Mouse (Mus musculus): ENCODE data around the gene Gm10142. TPM values are rescaled to one million over a fixed set of nuclear protein-coding genes. Genes with fewer than 3 reads are reported as not detected.

The Gm10142 gene
- not detected for polyA plus RNA-seq (2017; shearing (Covaris generic))

DNA sequence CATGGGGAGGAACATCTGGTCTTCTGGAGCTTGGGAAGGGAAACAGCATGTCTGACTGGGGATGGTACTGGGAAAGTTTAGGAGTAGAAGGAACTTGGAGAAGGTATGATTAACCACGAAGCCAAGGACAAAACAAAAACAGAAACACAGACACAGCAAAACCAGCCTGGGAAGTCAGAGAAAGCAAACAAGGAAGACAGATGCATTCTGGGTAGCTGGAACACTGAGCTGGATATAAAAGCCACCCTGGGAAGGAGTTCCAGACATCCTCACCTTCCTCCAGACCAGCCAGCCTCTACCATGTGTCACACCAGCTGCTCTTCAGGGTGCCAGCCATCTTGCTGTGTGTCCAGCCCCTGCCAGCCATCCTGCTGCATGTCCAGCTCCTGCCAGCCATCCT is at the start of gene Gm10142:
Gene Gm10142, plus strand, starts transcription at position 301 of the 400 bp plus-strand sequence.

DNA sequence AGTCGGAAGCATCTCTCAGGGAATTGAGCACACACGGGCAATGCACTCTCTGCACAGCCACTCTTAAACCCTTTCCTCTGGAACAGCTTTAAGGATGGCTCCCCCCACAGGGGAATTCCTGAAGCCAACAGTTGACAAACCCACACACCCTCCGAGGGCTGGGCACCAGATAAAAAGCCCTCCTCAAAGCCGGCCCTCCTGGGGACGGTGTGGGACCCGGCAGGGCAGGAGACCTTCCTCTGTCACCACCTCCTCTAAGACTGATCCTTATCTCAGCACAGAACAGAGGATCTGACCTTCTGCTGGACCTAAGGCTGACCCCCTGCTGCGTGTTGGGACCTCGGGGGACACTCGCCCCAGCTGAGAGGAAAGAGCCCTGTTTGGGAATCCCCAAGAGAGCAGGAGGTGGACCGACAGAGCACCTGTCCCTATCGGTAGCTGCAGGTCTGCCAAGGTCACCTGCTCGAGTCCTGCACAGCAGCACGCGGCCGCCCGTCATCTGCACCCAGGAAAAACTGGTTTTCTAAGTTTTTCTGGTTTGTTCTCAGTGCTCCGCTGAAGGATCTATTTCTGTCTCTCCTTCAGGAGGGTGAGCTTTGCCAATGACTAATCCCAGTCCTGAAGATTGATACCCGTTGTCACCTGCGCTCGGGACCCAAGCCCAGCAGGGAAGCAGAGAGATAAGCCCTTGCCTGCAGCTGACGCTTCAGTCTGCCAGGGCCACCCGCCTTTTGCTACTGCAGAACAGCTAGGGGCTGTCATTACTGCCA is 29.5 kb upstream of the Gm10142 start, which contains the start of gene Tspear:
Gene Tspear, plus strand, starts transcription at position 675 of the 770 bp plus-strand sequence.

DNA sequence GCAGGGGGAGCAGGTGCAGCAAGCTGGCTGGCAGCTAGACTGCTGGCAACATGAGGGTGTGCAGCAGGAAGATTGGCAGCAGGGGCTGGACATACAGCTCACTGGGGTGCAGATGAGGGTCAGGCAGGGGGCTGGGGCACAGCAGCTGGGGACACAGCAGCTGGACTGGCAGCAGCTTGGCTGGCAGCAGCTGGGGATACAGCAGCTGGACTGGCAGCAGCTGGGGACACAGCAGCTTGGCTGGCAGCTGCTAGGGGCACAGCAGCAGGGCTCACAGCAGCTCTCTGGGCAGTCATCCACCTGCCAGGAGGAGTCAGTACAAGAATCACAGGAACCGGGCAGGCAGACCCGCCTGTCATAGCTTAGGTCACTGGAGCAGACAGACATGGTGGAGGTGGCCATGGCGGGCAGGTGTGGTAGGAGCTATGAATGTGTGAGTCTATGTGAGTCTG is 25.2 kb upstream of the Gm10142 start, which contains the start of gene Gm19402:
Gene Gm19402, minus strand, starts transcription at position 402 of the 452 bp plus-strand sequence.

DNA sequence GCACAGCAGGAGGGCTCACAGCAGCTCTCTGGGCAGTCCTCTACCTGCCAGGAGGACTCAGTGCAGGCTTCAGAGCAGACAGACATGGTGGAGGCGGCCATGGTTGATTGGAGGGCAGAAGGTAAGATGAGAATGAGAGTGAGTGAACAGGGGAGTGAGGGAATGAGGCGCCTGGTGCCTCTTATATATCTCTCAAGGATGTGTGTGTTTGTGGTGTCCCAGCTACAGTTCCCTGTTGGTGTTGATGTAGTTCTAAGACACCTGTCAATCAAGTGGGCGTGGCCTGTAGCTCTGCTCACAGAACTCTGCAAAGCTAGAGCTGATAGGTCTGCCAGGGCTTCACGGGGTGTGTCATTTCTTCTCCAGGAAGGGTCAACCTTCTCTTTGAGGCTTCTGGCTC is 18.5 kb upstream of the Gm10142 start, which contains the start of gene Gm9508:
Gene Gm9508, minus strand, starts transcription at position 101 of the 400 bp plus-strand sequence.

DNA sequence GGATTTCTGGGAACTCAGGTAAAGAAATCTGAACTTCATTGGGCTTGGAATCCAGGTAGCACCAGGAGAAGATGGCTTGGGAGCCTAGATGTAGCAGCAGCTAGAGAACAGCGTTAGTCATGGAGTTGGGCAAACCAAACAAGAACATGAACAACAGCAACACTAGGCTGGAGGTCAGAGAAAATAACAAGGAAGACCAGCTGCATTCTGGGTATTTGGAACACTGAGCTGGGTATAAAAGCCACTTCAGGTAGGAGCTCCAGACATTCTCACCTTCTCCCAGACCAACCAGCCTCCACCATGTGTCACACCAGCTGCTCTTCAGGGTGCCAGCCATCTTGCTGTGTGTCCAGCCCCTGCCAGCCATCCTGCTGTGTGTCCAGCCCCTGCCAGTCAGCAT is 9.3 kb upstream of the Gm10142 start, which contains the start of gene Gm10272:
Gene Gm10272, plus strand, starts transcription at position 301 of the 400 bp plus-strand sequence.

DNA sequence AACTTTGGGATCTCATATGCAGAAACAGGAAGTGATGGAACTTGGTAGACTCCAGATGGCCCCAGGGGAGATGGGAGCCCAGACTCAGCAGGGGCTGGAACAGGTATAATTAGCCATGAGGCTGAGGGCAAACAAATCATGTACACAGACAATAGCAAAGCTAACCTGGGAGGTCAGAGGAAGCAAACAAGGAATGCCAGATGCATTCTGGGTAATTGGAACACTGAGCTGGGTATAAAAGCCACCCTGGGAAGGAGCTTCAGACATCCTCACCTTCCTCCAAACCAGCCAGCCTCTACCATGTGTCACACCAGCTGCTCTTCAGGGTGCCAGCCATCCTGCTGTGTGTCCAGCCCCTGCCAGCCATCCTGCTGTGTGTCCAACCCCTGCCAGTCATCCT is 4.5 kb upstream of the Gm10142 start, which contains the start of gene Gm10024:
Gene Gm10024, plus strand, starts transcription at position 301 of the 400 bp plus-strand sequence.

DNA sequence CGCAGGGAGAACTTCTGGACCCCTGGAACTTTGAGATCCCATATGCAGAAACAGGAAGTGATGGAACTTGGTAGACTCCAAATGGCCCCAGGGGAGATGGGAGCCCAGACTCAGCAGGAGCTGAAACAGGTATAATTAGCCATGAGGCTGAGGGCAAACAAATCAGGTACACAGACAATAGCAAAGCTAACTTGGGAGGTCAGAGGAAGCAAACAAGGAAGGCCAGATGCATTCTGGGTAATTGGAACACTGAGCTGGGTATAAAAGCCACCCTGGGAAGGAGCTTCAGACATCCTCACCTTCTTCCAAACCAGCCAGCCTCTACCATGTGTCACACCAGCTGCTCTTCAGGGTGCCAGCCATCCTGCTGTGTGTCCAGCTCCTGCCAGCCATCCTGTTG is 4.7 kb downstream of the Gm10142 start, which contains the start of gene Krtap12-1:
Gene Krtap12-1, plus strand, starts transcription at position 301 of the 400 bp plus-strand sequence.

DNA sequence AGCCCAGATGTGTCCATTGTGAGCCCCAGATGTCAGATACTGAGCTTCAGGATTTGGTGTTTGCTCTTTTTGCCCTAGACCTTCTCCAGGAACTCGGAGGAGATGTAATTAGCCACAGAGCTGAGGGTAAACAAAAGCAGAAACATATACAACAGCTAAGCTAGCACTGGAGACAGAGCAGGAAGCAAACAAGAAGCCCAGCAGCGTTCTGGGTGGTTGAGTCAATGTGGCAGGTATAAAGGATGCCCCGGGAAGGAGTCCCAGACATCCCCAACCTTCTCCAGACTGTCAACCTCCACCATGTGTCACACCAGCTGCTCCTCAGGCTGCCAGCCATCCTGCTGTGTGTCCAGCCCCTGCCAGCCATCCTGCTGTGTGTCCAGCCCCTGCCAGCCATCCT is 10.6 kb downstream of the Gm10142 start, which contains the start of gene Gm10100:
Gene Gm10100, plus strand, starts transcription at position 301 of the 400 bp plus-strand sequence.

DNA sequence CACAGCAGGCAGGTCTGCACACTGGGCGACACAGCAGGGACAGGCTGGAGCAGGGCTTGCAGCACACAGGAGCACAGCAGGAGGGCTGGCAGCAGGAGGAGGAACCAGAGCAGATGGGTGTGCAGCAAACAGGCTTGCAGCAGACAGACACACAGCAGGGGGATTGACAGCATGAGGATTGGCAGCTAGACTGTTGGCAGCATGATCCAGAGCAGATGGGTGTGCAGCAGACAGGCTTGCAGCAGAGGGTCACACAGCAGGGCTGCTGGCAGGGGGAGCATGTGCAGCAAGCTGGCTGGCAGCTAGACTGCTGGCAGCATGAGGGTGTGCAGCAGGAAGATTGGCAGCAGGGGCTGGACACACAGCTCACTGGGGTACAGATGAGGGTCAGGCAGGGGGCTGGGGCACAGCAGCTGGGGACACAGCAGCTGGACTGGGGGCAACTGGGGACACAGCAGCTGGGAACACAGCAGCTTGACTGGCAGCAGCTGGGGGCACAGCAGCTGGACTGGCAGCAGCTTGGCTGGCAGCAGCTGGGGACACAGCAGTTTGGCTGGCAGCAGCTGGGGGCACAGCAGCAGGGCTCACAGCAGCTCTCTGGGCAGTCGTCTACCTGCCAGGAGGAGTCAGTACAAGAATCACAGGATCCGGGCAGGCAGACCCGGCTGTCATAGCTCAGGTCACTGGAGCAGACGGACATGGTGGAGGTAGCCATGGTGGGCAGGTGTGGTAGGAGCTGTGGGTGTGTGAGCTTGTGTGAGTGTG is 26.5 kb downstream of the Gm10142 start, which contains the start of gene Gm18596:
Gene Gm18596, minus strand, starts transcription at position 715 of the 765 bp plus-strand sequence.

DNA sequence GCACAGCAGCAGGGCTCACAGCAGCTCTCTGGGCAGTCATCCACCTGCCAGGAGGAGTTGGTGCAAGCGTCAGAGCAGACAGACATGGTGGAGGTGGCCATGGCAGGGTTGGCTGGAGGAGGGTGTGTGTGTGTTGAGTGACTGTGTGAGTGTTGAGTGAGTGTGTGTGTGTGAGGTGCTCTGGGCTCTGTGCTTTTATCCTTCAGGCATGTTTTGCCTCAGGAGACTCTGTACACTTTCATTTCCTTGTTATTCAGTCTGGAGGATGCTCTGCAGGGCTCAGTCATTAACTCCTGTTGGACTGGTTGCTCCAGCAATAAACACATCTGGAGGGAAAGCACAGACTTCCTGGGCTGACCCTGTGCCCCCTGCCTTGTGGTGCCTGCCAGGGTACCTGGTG is 35.6 kb downstream of the Gm10142 start, which contains the start of gene Gm9736:
Gene Gm9736, minus strand, starts transcription at position 101 of the 400 bp plus-strand sequence.

DNA sequence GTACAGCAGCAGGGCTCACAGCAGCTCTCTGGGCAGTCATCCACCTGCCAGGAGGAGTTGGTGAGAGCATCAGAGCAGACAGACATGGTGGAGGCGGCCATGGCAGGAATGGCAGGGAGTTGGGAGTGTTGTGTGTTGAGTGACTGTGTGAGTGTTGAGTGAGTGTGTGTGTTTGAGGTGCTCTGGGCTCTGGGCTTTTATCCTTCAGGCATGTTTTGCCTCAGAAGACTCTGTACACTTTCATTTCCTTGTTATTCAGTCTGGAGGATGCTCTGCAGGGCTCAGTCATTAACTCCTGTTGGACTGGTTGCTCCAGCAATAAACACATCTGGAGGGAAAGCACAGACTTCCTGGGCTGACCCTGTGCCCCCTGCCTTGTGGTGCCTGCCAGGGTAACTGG is 44.0 kb downstream of the Gm10142 start, which contains the start of gene Gm3233:
Gene Gm3233, minus strand, starts transcription at position 101 of the 400 bp plus-strand sequence.

Other genes with a start within 250 kb of the Gm10142 start
- 41.4 TPM for gene Fam207a, start 200.0 kb upstream of the Gm10142 start, polyA plus RNA-seq (2017; shearing (Covaris generic))
- gene Itgb2, start 185.6 kb upstream of the Gm10142 start, polyA plus RNA-seq (2017; shearing (Covaris generic)), result 605 TPM
- gene Pttg1ip, start 134.1 kb upstream of the Gm10142 start, polyA plus RNA-seq (2017; shearing (Covaris generic)), result 129 TPM
- gene Sumo3, start 109.7 kb upstream of the Gm10142 start, polyA plus RNA-seq (2017; shearing (Covaris generic)), result 129 TPM
- gene Gm49325, start 109.6 kb upstream of the Gm10142 start, polyA plus RNA-seq (2017; shearing (Covaris generic)), result not detected
- 62.1 TPM for gene Ube2g2, start 93.5 kb upstream of the Gm10142 start, polyA plus RNA-seq (2017; shearing (Covaris generic))
- 0.87 TPM for gene Tspear, start 29.2 kb upstream of the Gm10142 start, polyA plus RNA-seq (2017; shearing (Covaris generic))
- gene Gm19402, start 25.1 kb upstream of the Gm10142 start, polyA plus RNA-seq (2017; shearing (Covaris generic)), result not detected
- gene Gm9508, start 18.6 kb upstream of the Gm10142 start, polyA plus RNA-seq (2017; shearing (Covaris generic)), result not detected
- not detected for gene Gm10272, start 9.2 kb upstream of the Gm10142 start, polyA plus RNA-seq (2017; shearing (Covaris generic))
- gene Gm10024, start 4.3 kb upstream of the Gm10142 start, polyA plus RNA-seq (2017; shearing (Covaris generic)), result not detected
- gene Krtap12-1, start 4.8 kb downstream of the Gm10142 start, polyA plus RNA-seq (2017; shearing (Covaris generic)), result not detected
- not detected for gene Gm10100, start 10.7 kb downstream of the Gm10142 start, polyA plus RNA-seq (2017; shearing (Covaris generic))
- gene Gm18596, start 26.8 kb downstream of the Gm10142 start, polyA plus RNA-seq (2017; shearing (Covaris generic)), result not detected
- gene Gm9736, start 35.5 kb downstream of the Gm10142 start, polyA plus RNA-seq (2017; shearing (Covaris generic)), result not detected
- not detected for gene Gm3233, start 43.9 kb downstream of the Gm10142 start, polyA plus RNA-seq (2017; shearing (Covaris generic))
- gene Gm3238, start 55.5 kb downstream of the Gm10142 start, polyA plus RNA-seq (2017; shearing (Covaris generic)), result not detected
- gene Gm7138, start 61.1 kb downstream of the Gm10142 start, polyA plus RNA-seq (2017; shearing (Covaris generic)), result not detected
- not detected for gene Gm3250, start 66.7 kb downstream of the Gm10142 start, polyA plus RNA-seq (2017; shearing (Covaris generic))
- not detected for gene Gm7137, start 72.4 kb downstream of the Gm10142 start, polyA plus RNA-seq (2017; shearing (Covaris generic))
- gene Gm9639, start 79.3 kb downstream of the Gm10142 start, polyA plus RNA-seq (2017; shearing (Covaris generic)), result not detected
- gene Gm19668, start 83.3 kb downstream of the Gm10142 start, polyA plus RNA-seq (2017; shearing (Covaris generic)), result not detected
- gene Gm9507, start 96.0 kb downstream of the Gm10142 start, polyA plus RNA-seq (2017; shearing (Covaris generic)), result not detected
- not detected for gene Gm2696, start 98.9 kb downstream of the Gm10142 start, polyA plus RNA-seq (2017; shearing (Covaris generic))
- not detected for gene Krtap10-4, start 111.3 kb downstream of the Gm10142 start, polyA plus RNA-seq (2017; shearing (Covaris generic))
- gene Krtap10-10, start 120.1 kb downstream of the Gm10142 start, polyA plus RNA-seq (2017; shearing (Covaris generic)), result not detected
- gene Gm36176, start 131.0 kb downstream of the Gm10142 start, polyA plus RNA-seq (2017; shearing (Covaris generic)), result not detected
- not detected for gene Gm10318, start 137.1 kb downstream of the Gm10142 start, polyA plus RNA-seq (2017; shearing (Covaris generic))
- gene Gm3285, start 146.2 kb downstream of the Gm10142 start, polyA plus RNA-seq (2017; shearing (Covaris generic)), result not detected
- gene Lrrc3, start 186.7 kb downstream of the Gm10142 start, polyA plus RNA-seq (2017; shearing (Covaris generic)), result not detected